Mouse (Mus musculus): Measurements from ENCODE around the gene Gm9195. TPM values are rescaled to one million over a fixed set of nuclear protein-coding genes. Genes with fewer than 3 reads are reported as not detected.
A peak's percentile ranks its signal among the peaks of the same experiment; 100 is the strongest.

Gm9195 gene
- total RNA-seq, 2 experiments from 2014 or later, result not detected

DNA sequence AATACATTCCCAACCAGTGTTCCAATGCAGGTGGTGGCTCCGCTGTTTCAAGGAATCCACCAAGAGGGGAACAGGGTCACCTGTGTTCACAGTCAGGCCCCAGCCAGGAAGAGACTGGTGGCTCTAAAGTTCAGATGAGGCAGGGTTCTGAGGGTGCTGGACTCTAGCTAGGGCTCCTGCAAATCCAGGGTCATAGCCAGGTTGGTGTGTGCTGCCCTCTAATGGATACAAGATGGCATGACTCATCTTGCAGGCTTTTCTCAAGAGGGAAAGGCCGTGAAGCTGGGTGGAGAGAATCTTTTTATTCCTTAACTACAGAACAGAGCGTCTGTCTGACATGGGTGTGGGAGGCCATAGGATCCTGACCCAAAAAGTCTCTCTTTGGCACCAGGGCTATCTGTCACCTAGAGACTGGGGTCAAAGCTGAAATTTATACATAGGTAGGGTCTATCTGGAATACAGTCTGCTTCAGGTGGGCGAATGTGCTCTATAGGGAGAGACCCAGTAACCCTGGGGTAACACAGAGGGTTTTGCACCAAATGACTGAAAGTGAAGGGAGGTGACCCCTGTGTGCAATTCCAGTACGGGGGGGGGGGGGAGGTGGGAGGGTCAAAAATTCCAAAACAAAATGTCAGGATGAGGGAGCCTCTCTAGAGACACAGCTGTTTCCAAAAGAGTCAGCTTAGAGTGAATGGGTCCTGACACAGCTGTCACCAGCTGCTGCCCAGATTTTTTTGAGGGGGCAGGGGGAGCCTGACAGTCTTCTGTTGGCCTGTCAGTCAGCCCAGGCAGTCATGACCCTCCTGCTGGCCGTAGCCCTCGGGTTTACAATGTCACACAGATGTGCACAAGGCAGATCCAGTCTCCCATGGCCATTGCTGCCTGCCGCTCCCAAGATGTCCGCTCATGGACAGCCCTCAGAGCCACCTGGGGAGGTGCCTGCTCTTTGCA is 44.2 kb downstream of the Gm9195 start:
- DNase-seq (ENCODE audit: low spot score in 2 of 2), result peak in 1 of 2 experiments; percentile 31

- no peak for DNase-seq (ENCODE audit: low spot score in 2 of 2)
These were observed 48.7 kb downstream of the Gm9195 start for GRCm38 (mm10) chr14:72442936-72443335.

DNA sequence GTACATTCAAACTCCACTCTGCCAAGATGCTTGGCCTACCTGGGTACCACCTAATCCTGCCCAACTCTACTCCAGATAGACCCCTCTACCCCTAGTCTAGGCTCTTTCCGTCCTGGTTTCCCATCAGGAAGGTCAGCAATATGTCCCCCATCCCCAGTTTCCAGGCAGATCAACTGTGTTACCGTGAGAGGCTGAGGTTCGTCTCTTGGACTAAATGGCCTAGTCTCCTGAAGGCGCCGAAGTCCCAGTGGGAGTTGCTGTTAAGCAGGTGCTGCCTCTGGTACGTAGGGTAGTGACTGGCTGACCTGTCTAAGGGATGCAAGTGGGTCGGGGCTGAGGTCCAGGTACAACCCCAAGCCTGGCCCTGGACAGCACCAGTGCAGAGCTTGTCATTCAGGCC is 50.7 kb downstream of the Gm9195 start:
- no peak for DNase-seq (ENCODE audit: low spot score in 2 of 2)

GRCm38 (mm10) chr14:72440436-72440835 is 51.2 kb downstream of the Gm9195 start:
- DNase-seq (ENCODE audit: low spot score in 2 of 2), result no peak

- no peak for DNase-seq (ENCODE audit: low spot score in 2 of 2)
These were observed 52.7 kb downstream of the Gm9195 start for GRCm38 (mm10) chr14:72438976-72439375.

DNA sequence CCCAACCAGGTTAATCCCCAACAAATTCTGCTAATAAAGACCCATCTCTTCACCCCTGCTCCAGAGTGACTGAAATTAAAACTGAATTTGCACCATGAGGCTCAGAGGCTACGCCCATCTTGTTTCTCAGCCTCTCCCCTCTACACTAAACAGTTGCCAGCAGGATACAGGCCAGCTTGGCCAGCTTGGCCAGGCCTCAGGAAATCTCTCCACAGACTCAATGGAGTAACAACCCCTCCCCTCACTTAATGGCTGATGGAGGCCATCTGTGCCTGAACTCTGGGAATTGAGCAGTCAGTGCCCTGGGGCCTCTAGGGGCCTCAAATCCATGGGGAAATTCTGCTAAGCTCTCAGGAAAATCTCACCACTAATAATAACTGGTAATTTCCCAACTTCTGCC is 101.9 kb downstream of the Gm9195 start:
- no peak for DNase-seq (ENCODE audit: low spot score in 2 of 2)

GRCm38 (mm10) chr14:72389288-72389687 is 102.3 kb downstream of the Gm9195 start:
- no peak for DNase-seq (ENCODE audit: low spot score in 2 of 2)

- DNase-seq (ENCODE audit: low spot score in 2 of 2), result peak in 1 of 2 experiments; percentile 43
These were observed 114.4 kb downstream of the Gm9195 start for GRCm38 (mm10) chr14:72377224-72377623.

Other genes starting within 250 kb of the Gm9195 start
- 10 to 100 TPM; 40.6 to 44.8 TPM for gene Fndc3a, start 218.2 kb upstream of the Gm9195 start, total RNA-seq (2021)